Mouse (Mus musculus) CH12.LX (cell line): ENCODE data around the gene Lad1. TPM values are rescaled to one million over a fixed set of nuclear protein-coding genes. Genes with fewer than 3 reads are reported as not detected.

Source experiments
- DNase-seq: peaks from one replicate; pipeline ENCODE4 v3.0.0-alpha.2; 2013; ENCODE audit errors: extremely low read depth
- H3K27ac ChIP-seq: 2 replicates; pipeline ENCODE4 v1.5.1; 2012; ENCODE audit warnings: low read depth, mild to moderate bottlenecking, control low read depth, moderate library complexity; ENCODE audit not compliant: insufficient read depth
- H3K27me3 ChIP-seq: replicated peaks from 2 replicates; pipeline ENCODE3; 2012; ENCODE audit warnings: inconsistent platforms
- H3K36me3 ChIP-seq, 2 experiments: replicated peaks in 1 of 2; 2 replicates each; pipeline versions ENCODE3 to v1.6.1; 2012; ENCODE audit warnings: inconsistent platforms in 1 of 2, low read length in 1 of 2, mild to moderate bottlenecking in 1 of 2, mixed read lengths in 1 of 2, moderate library complexity in 1 of 2; ENCODE audit not compliant: control insufficient read depth in 1 of 2, insufficient read depth in 1 of 2
- H3K4me1 ChIP-seq, 2 experiments: 2 replicates each; pipeline ENCODE4 v1.6.1; 2012; ENCODE audit warnings: inconsistent platforms in 1 of 2, moderate library complexity in 1 of 2; ENCODE audit not compliant: insufficient read depth in 2 of 2, control insufficient read depth in 1 of 2
- H3K4me2 ChIP-seq: 2 replicates; pipeline ENCODE4 v1.6.1; 2012; ENCODE audit warnings: low read depth, mild to moderate bottlenecking, control low read depth; ENCODE audit not compliant: poor library complexity, insufficient read depth, severe bottlenecking
- H3K4me3 ChIP-seq, 3 experiments: fragments of 150-350 bp in 1 of 3; sonication (generic) in 1 of 3; replicated peaks in 1 of 3; 2 replicates each; pipeline versions ENCODE3 to v1.5.1; 2011 to 2012; ENCODE audit warnings: low read depth in 2 of 3, low read length in 2 of 3, mild to moderate bottlenecking in 2 of 3, moderate library complexity in 2 of 3, control low read depth in 1 of 3, improper control_type of control experiment in 1 of 3, inconsistent platforms in 1 of 3, mixed read lengths in 1 of 3; ENCODE audit not compliant: poor library complexity in 1 of 3
- H3K79me2 ChIP-seq: replicated peaks from 2 replicates; pipeline ENCODE4 v1.6.1; 2012; ENCODE audit warnings: mild to moderate bottlenecking, moderate library complexity; ENCODE audit not compliant: control insufficient read depth, poor library complexity, insufficient read depth, severe bottlenecking; ENCODE audit errors: extremely low read depth
- H3K9ac ChIP-seq: 2 replicates; pipeline ENCODE4 v1.6.1; 2012; ENCODE audit warnings: low read depth, mild to moderate bottlenecking, control low read depth, moderate library complexity; ENCODE audit not compliant: insufficient read depth
- H3K9me3 ChIP-seq: replicated peaks from 2 replicates; pipeline ENCODE3; 2012; ENCODE audit warnings: low read length, inconsistent platforms, mixed read lengths
- BHLHE40 ChIP-seq: IDR thresholded peaks from 2 replicates; pipeline ENCODE4 v1.6.1; 2011; ENCODE audit warnings: mild to moderate bottlenecking, low read depth, low read length, improper control_type of control experiment
- CHD1 ChIP-seq: IDR thresholded peaks from 2 replicates; pipeline ENCODE4 v1.6.1; 2012; ENCODE audit warnings: low read depth, low read length, improper control_type of control experiment, inconsistent platforms
- CHD2 ChIP-seq: IDR thresholded peaks from 2 replicates; pipeline ENCODE4 v1.6.1; 2011; ENCODE audit warnings: low read length, improper control_type of control experiment
- CTCF ChIP-seq, 2 experiments: IDR thresholded peaks in 1 of 2; conservative IDR thresholded peaks in 1 of 2; 2 replicates each; pipeline ENCODE4 v1.5.1; 2011 to 2012; ENCODE audit warnings: low read depth in 2 of 2, low read length in 2 of 2, improper control_type of control experiment in 1 of 2, inconsistent platforms in 1 of 2, mild to moderate bottlenecking in 1 of 2, moderate library complexity in 1 of 2
- E2F4 ChIP-seq: IDR thresholded peaks from 2 replicates; pipeline ENCODE4 v1.6.1; 2011; ENCODE audit warnings: low read depth, low read length, improper control_type of control experiment; ENCODE audit not compliant: insufficient replicate concordance
- ELF1 ChIP-seq: IDR thresholded peaks from 2 replicates; pipeline ENCODE4 v1.6.1; 2014; ENCODE audit warnings: low read depth, mild to moderate bottlenecking, inconsistent platforms, low read length, improper control_type of control experiment
- EP300 ChIP-seq: IDR thresholded peaks from 2 replicates; pipeline ENCODE4 v1.6.1; 2011; ENCODE audit warnings: low read length, improper control_type of control experiment
- ETS1 ChIP-seq: conservative IDR thresholded peaks from 2 replicates; pipeline ENCODE4 v1.6.1; 2012; ENCODE audit warnings: low read depth, mild to moderate bottlenecking, inconsistent platforms, low read length, improper control_type of control experiment, moderate library complexity
- GABPA ChIP-seq: IDR thresholded peaks from 2 replicates; pipeline ENCODE4 v1.6.1; 2012; ENCODE audit warnings: low read depth, low read length, improper control_type of control experiment, inconsistent platforms; ENCODE audit not compliant: insufficient replicate concordance
- HCFC1 ChIP-seq: IDR thresholded peaks from 2 replicates; pipeline ENCODE4 v1.6.1; 2012; ENCODE audit warnings: low read depth, mild to moderate bottlenecking, inconsistent platforms, low read length, improper control_type of control experiment
- IRF4 ChIP-seq: IDR thresholded peaks from 2 replicates; pipeline ENCODE4 v1.6.1; 2014; ENCODE audit warnings: low read depth, mild to moderate bottlenecking, inconsistent platforms, low read length, improper control_type of control experiment
- JUN ChIP-seq: IDR thresholded peaks from 2 replicates; pipeline ENCODE4 v1.6.1; 2011; ENCODE audit warnings: low read depth, mild to moderate bottlenecking, low read length, improper control_type of control experiment, moderate library complexity; ENCODE audit not compliant: insufficient read depth
- MAX ChIP-seq: IDR thresholded peaks from 2 replicates; pipeline ENCODE4 v1.6.1; 2011; ENCODE audit warnings: low read length, improper control_type of control experiment
- MAZ ChIP-seq: IDR thresholded peaks from 2 replicates; pipeline ENCODE4 v1.6.1; 2012; ENCODE audit warnings: low read depth, mild to moderate bottlenecking, inconsistent platforms, low read length, improper control_type of control experiment, moderate library complexity
- MEF2A ChIP-seq: IDR thresholded peaks from 2 replicates; pipeline ENCODE4 v1.6.1; 2014; ENCODE audit warnings: low read depth, mild to moderate bottlenecking, inconsistent platforms, low read length, improper control_type of control experiment, borderline replicate concordance
- MXI1 ChIP-seq: IDR thresholded peaks from 2 replicates; pipeline ENCODE4 v1.6.1; 2011; ENCODE audit warnings: mild to moderate bottlenecking, low read depth, low read length, improper control_type of control experiment
- NELFE ChIP-seq: IDR thresholded peaks from 2 replicates; pipeline ENCODE4 v1.6.1; 2011; ENCODE audit warnings: low read depth, low read length, improper control_type of control experiment
- NRF1 ChIP-seq: IDR thresholded peaks from 2 replicates; pipeline ENCODE4 v1.6.1; 2014; ENCODE audit warnings: low read depth, mild to moderate bottlenecking, inconsistent platforms, low read length, improper control_type of control experiment, moderate library complexity
- PAX5 ChIP-seq: IDR thresholded peaks from 2 replicates; pipeline ENCODE4 v1.6.1; 2012; ENCODE audit warnings: low read length, inconsistent platforms, mixed read lengths
- POLR2AphosphoS2 ChIP-seq: IDR thresholded peaks from 2 replicates; pipeline ENCODE4 v1.6.1; 2011; ENCODE audit warnings: low read depth, low read length, improper control_type of control experiment
- RCOR1 ChIP-seq: conservative IDR thresholded peaks from 2 replicates; pipeline ENCODE4 v1.6.1; 2012; ENCODE audit warnings: low read depth, mild to moderate bottlenecking, inconsistent platforms, low read length, improper control_type of control experiment
- SIN3A ChIP-seq: IDR thresholded peaks from 2 replicates; pipeline ENCODE4 v1.6.1; 2012; ENCODE audit warnings: low read length, improper control_type of control experiment, inconsistent platforms
- SMC3 ChIP-seq: IDR thresholded peaks from 2 replicates; pipeline ENCODE4 v1.6.1; 2011; ENCODE audit warnings: low read depth, low read length, improper control_type of control experiment
- TCF12 ChIP-seq: IDR thresholded peaks from 2 replicates; pipeline ENCODE4 v1.6.1; 2014; ENCODE audit warnings: low read depth, mild to moderate bottlenecking, inconsistent platforms, low read length, improper control_type of control experiment
- UBTF ChIP-seq: IDR thresholded peaks from 2 replicates; pipeline ENCODE4 v1.6.1; 2012; ENCODE audit warnings: low read depth, mild to moderate bottlenecking, inconsistent platforms, low read length, improper control_type of control experiment, moderate library complexity
- USF1 ChIP-seq: IDR thresholded peaks from 2 replicates; pipeline ENCODE4 v1.6.1; 2014; ENCODE audit warnings: low read depth, mild to moderate bottlenecking, inconsistent platforms, low read length, improper control_type of control experiment
- ZC3H11A ChIP-seq: IDR thresholded peaks from 2 replicates; pipeline ENCODE4 v1.6.1; 2012; ENCODE audit warnings: low read depth, mild to moderate bottlenecking, inconsistent platforms, low read length, improper control_type of control experiment
- ZMIZ1 ChIP-seq: IDR thresholded peaks from 2 replicates; pipeline ENCODE4 v1.6.1; 2012; ENCODE audit warnings: low read depth, mild to moderate bottlenecking, inconsistent platforms, low read length, improper control_type of control experiment
- dilution Hi-C: fragments of 300-500 bp; cut with MboI; formaldehyde crosslinking; loops from 2 replicates; pipeline ENCODE4 v1.14.3; 2020; ENCODE audit warnings: low sequenced_read_pairs; ENCODE audit not compliant: extremely low pct_unique_long_range_greater_than_20kb, extremely low pct_ligation_motif_present
- in situ Hi-C: fragments of 300-500 bp; cut with MboI; formaldehyde crosslinking; loops from 3 replicates; pipeline ENCODE4 v1.14.3; 2019; ENCODE audit warnings: low sequenced_read_pairs, low pct_ligation_motif_present, low pct_unique_long_range_greater_than_20kb, mixed read lengths
- polyA plus RNA-seq: library from polyadenylated mRNA; unstranded; fragments of >175 nt; gene quantifications from 2 replicates; pipeline ENCODE4 v1.2.1, GENCODE M21; 2012; ENCODE audit warnings: low read depth; ENCODE audit not compliant: insufficient read length
- total RNA-seq, 2 experiments: library from RNA; depleted of rRNA; stranded (reverse); fragments of 300-350 nt in 1 of 2; fragments of >200 nt in 1 of 2; gene quantifications; 2 replicates each; pipeline ENCODE4 v1.2.3; 2012 to 2014

The Lad1 gene
- total and polyA plus RNA-seq, 3 experiments, result 0.17 TPM; not detected in 2

- H3K79me2 ChIP-seq, result no peaks in the 10 kb centered on the region
- H3K9ac ChIP-seq, result no peak overlapping the region; the same call in 1 of the 2 replicates
- in situ Hi-C loops (no loop called here), dilution Hi-C loops (no loop called here)
- H3K36me3 ChIP-seq, result no peaks in the 10 kb centered on the region
- no peaks in the 10 kb centered on the region for H3K9me3 ChIP-seq
- peak overlapping the region; percentile 26 to 41 (median 27) for H3K4me3 ChIP-seq
- peaks cover 8% of the 10 kb centered on the region for H3K27me3 ChIP-seq
- H3K27ac ChIP-seq, result no peak overlapping the region
- peaks cover 39 to 71% of the 10 kb centered on the region in 2 experiments for H3K4me1 ChIP-seq
- H3K4me2 ChIP-seq, result peak overlapping the region; percentile 62
- DNase-seq, result peak; percentile 79
- no peak for TF ChIP-seq GABPA
- no peak for TF ChIP-seq MAX
- TF ChIP-seq NRF1, result no peak
- TF ChIP-seq NELFE, result peak; percentile 33; the same call in 1 of the 2 replicates
- no peak for TF ChIP-seq BHLHE40
- TF ChIP-seq MEF2A, result peak; percentile 37; the same call in 1 of the 2 replicates
- peak in 1 of 2 experiments; percentile 40; a peak in 2 of 4 replicates for TF ChIP-seq CTCF (conservative IDR thresholded peaks at IDR 0.05 in 1 of 2, IDR thresholded peaks at IDR 0.05 in 1 of 2; ENCODE audit: low read depth in 2 of 2, low read length in 2 of 2)
- TF ChIP-seq EP300, result 0 out of 2 replicates have a peak, but pooled peaks have one; percentile 30
- no peak for TF ChIP-seq ZC3H11A
- no peak for TF ChIP-seq HCFC1
- no peak for TF ChIP-seq MAZ
- TF ChIP-seq PAX5, result no peak
- no peak for TF ChIP-seq UBTF
- TF ChIP-seq JUN, result no peak
- TF ChIP-seq RCOR1, result 0 out of 2 replicates have a peak, but pooled peaks have one; percentile 70
- TF ChIP-seq ZMIZ1, result no peak
- TF ChIP-seq CHD2, result no peak
- 0 out of 2 replicates have a peak, but pooled peaks have one; percentile 45 for TF ChIP-seq SIN3A
- no peak; the same call in 1 of the 2 replicates for TF ChIP-seq SMC3
- TF ChIP-seq ETS1, result peak; percentile 42; the same call in 1 of the 2 replicates
- no peak for TF ChIP-seq E2F4
- no peak for TF ChIP-seq POLR2AphosphoS2
- TF ChIP-seq USF1, result no peak
- TF ChIP-seq CHD1, result no peak
- peak; percentile 40; the same call in 1 of the 2 replicates for TF ChIP-seq IRF4
- TF ChIP-seq MXI1, result peak; percentile 37; the same call in 1 of the 2 replicates
- peak; percentile 40; the same call in 1 of the 2 replicates for TF ChIP-seq TCF12
- TF ChIP-seq ELF1, result no peak
Observed at GRCm38 (mm10) chr1:135840675-135841395, 22.4 kb downstream of the Lad1 start.
